Mouse (Mus musculus) CH12.LX (cell line): ENCODE results near the gene Ociad2. TPM values are rescaled to one million over a fixed set of nuclear protein-coding genes. Genes with fewer than 3 reads are reported as not detected.

Experiments used
- DNase-seq: peaks from one replicate; pipeline ENCODE4 v3.0.0-alpha.2; 2013; ENCODE audit errors: extremely low read depth
- H3K27ac ChIP-seq: 2 replicates; pipeline ENCODE4 v1.5.1; 2012; ENCODE audit warnings: low read depth, mild to moderate bottlenecking, control low read depth, moderate library complexity; ENCODE audit not compliant: insufficient read depth
- H3K27me3 ChIP-seq: replicated peaks from 2 replicates; pipeline ENCODE3; 2012; ENCODE audit warnings: inconsistent platforms
- H3K36me3 ChIP-seq, 2 experiments: replicated peaks in 1 of 2; 2 replicates each; pipeline versions ENCODE3 to v1.6.1; 2012; ENCODE audit warnings: inconsistent platforms in 1 of 2, low read length in 1 of 2, mild to moderate bottlenecking in 1 of 2, mixed read lengths in 1 of 2, moderate library complexity in 1 of 2; ENCODE audit not compliant: control insufficient read depth in 1 of 2, insufficient read depth in 1 of 2
- H3K4me1 ChIP-seq, 2 experiments: 2 replicates each; pipeline ENCODE4 v1.6.1; 2012; ENCODE audit warnings: inconsistent platforms in 1 of 2, moderate library complexity in 1 of 2; ENCODE audit not compliant: insufficient read depth in 2 of 2, control insufficient read depth in 1 of 2
- H3K4me2 ChIP-seq: 2 replicates; pipeline ENCODE4 v1.6.1; 2012; ENCODE audit warnings: low read depth, mild to moderate bottlenecking, control low read depth; ENCODE audit not compliant: poor library complexity, insufficient read depth, severe bottlenecking
- H3K4me3 ChIP-seq, 3 experiments: fragments of 150-350 bp in 1 of 3; sonication (generic) in 1 of 3; replicated peaks in 1 of 3; 2 replicates each; pipeline versions ENCODE3 to v1.5.1; 2011 to 2012; ENCODE audit warnings: low read depth in 2 of 3, low read length in 2 of 3, mild to moderate bottlenecking in 2 of 3, moderate library complexity in 2 of 3, control low read depth in 1 of 3, improper control_type of control experiment in 1 of 3, inconsistent platforms in 1 of 3, mixed read lengths in 1 of 3; ENCODE audit not compliant: poor library complexity in 1 of 3
- H3K79me2 ChIP-seq: replicated peaks from 2 replicates; pipeline ENCODE4 v1.6.1; 2012; ENCODE audit warnings: mild to moderate bottlenecking, moderate library complexity; ENCODE audit not compliant: control insufficient read depth, poor library complexity, insufficient read depth, severe bottlenecking; ENCODE audit errors: extremely low read depth
- H3K9ac ChIP-seq: 2 replicates; pipeline ENCODE4 v1.6.1; 2012; ENCODE audit warnings: low read depth, mild to moderate bottlenecking, control low read depth, moderate library complexity; ENCODE audit not compliant: insufficient read depth
- H3K9me3 ChIP-seq: replicated peaks from 2 replicates; pipeline ENCODE3; 2012; ENCODE audit warnings: low read length, inconsistent platforms, mixed read lengths
- BHLHE40 ChIP-seq: IDR thresholded peaks from 2 replicates; pipeline ENCODE4 v1.6.1; 2011; ENCODE audit warnings: mild to moderate bottlenecking, low read depth, low read length, improper control_type of control experiment
- CHD1 ChIP-seq: IDR thresholded peaks from 2 replicates; pipeline ENCODE4 v1.6.1; 2012; ENCODE audit warnings: low read depth, low read length, improper control_type of control experiment, inconsistent platforms
- CHD2 ChIP-seq: IDR thresholded peaks from 2 replicates; pipeline ENCODE4 v1.6.1; 2011; ENCODE audit warnings: low read length, improper control_type of control experiment
- CTCF ChIP-seq, 2 experiments: IDR thresholded peaks in 1 of 2; conservative IDR thresholded peaks in 1 of 2; 2 replicates each; pipeline ENCODE4 v1.5.1; 2011 to 2012; ENCODE audit warnings: low read depth in 2 of 2, low read length in 2 of 2, improper control_type of control experiment in 1 of 2, inconsistent platforms in 1 of 2, mild to moderate bottlenecking in 1 of 2, moderate library complexity in 1 of 2
- E2F4 ChIP-seq: IDR thresholded peaks from 2 replicates; pipeline ENCODE4 v1.6.1; 2011; ENCODE audit warnings: low read depth, low read length, improper control_type of control experiment; ENCODE audit not compliant: insufficient replicate concordance
- ELF1 ChIP-seq: IDR thresholded peaks from 2 replicates; pipeline ENCODE4 v1.6.1; 2014; ENCODE audit warnings: low read depth, mild to moderate bottlenecking, inconsistent platforms, low read length, improper control_type of control experiment
- EP300 ChIP-seq: IDR thresholded peaks from 2 replicates; pipeline ENCODE4 v1.6.1; 2011; ENCODE audit warnings: low read length, improper control_type of control experiment
- ETS1 ChIP-seq: conservative IDR thresholded peaks from 2 replicates; pipeline ENCODE4 v1.6.1; 2012; ENCODE audit warnings: low read depth, mild to moderate bottlenecking, inconsistent platforms, low read length, improper control_type of control experiment, moderate library complexity
- GABPA ChIP-seq: IDR thresholded peaks from 2 replicates; pipeline ENCODE4 v1.6.1; 2012; ENCODE audit warnings: low read depth, low read length, improper control_type of control experiment, inconsistent platforms; ENCODE audit not compliant: insufficient replicate concordance
- HCFC1 ChIP-seq: IDR thresholded peaks from 2 replicates; pipeline ENCODE4 v1.6.1; 2012; ENCODE audit warnings: low read depth, mild to moderate bottlenecking, inconsistent platforms, low read length, improper control_type of control experiment
- IRF4 ChIP-seq: IDR thresholded peaks from 2 replicates; pipeline ENCODE4 v1.6.1; 2014; ENCODE audit warnings: low read depth, mild to moderate bottlenecking, inconsistent platforms, low read length, improper control_type of control experiment
- JUN ChIP-seq: IDR thresholded peaks from 2 replicates; pipeline ENCODE4 v1.6.1; 2011; ENCODE audit warnings: low read depth, mild to moderate bottlenecking, low read length, improper control_type of control experiment, moderate library complexity; ENCODE audit not compliant: insufficient read depth
- JUND ChIP-seq: conservative IDR thresholded peaks from 2 replicates; pipeline ENCODE4 v1.6.1; 2011; ENCODE audit warnings: low read depth, low read length, improper control_type of control experiment
- KAT2A ChIP-seq: IDR thresholded peaks from 2 replicates; pipeline ENCODE4 v1.6.1; 2012; ENCODE audit warnings: low read length, improper control_type of control experiment, inconsistent platforms; ENCODE audit not compliant: insufficient replicate concordance
- MAFK ChIP-seq: IDR thresholded peaks from 2 replicates; pipeline ENCODE4 v1.6.1; 2011; ENCODE audit warnings: low read length, improper control_type of control experiment; ENCODE audit not compliant: insufficient replicate concordance
- MAX ChIP-seq: IDR thresholded peaks from 2 replicates; pipeline ENCODE4 v1.6.1; 2011; ENCODE audit warnings: low read length, improper control_type of control experiment
- MAZ ChIP-seq: IDR thresholded peaks from 2 replicates; pipeline ENCODE4 v1.6.1; 2012; ENCODE audit warnings: low read depth, mild to moderate bottlenecking, inconsistent platforms, low read length, improper control_type of control experiment, moderate library complexity
- MEF2A ChIP-seq: IDR thresholded peaks from 2 replicates; pipeline ENCODE4 v1.6.1; 2014; ENCODE audit warnings: low read depth, mild to moderate bottlenecking, inconsistent platforms, low read length, improper control_type of control experiment, borderline replicate concordance
- MXI1 ChIP-seq: IDR thresholded peaks from 2 replicates; pipeline ENCODE4 v1.6.1; 2011; ENCODE audit warnings: mild to moderate bottlenecking, low read depth, low read length, improper control_type of control experiment
- MYC ChIP-seq: IDR thresholded peaks from 2 replicates; pipeline ENCODE4 v1.6.1; 2011; ENCODE audit warnings: low read depth, mild to moderate bottlenecking, improper control_type of control experiment, low read length
- NELFE ChIP-seq: IDR thresholded peaks from 2 replicates; pipeline ENCODE4 v1.6.1; 2011; ENCODE audit warnings: low read depth, low read length, improper control_type of control experiment
- NRF1 ChIP-seq: IDR thresholded peaks from 2 replicates; pipeline ENCODE4 v1.6.1; 2014; ENCODE audit warnings: low read depth, mild to moderate bottlenecking, inconsistent platforms, low read length, improper control_type of control experiment, moderate library complexity
- PAX5 ChIP-seq: IDR thresholded peaks from 2 replicates; pipeline ENCODE4 v1.6.1; 2012; ENCODE audit warnings: low read length, inconsistent platforms, mixed read lengths
- POLR2A ChIP-seq: IDR thresholded peaks from 2 replicates; pipeline ENCODE4 v1.6.1; 2011; ENCODE audit warnings: low read depth, mild to moderate bottlenecking, improper control_type of control experiment, low read length
- POLR2AphosphoS2 ChIP-seq: IDR thresholded peaks from 2 replicates; pipeline ENCODE4 v1.6.1; 2011; ENCODE audit warnings: low read depth, low read length, improper control_type of control experiment
- RAD21 ChIP-seq: IDR thresholded peaks from 2 replicates; pipeline ENCODE4 v1.6.1; 2011; ENCODE audit warnings: low read depth, mild to moderate bottlenecking, low read length, improper control_type of control experiment, moderate library complexity
- RCOR1 ChIP-seq: conservative IDR thresholded peaks from 2 replicates; pipeline ENCODE4 v1.6.1; 2012; ENCODE audit warnings: low read depth, mild to moderate bottlenecking, inconsistent platforms, low read length, improper control_type of control experiment
- SIN3A ChIP-seq: IDR thresholded peaks from 2 replicates; pipeline ENCODE4 v1.6.1; 2012; ENCODE audit warnings: low read length, improper control_type of control experiment, inconsistent platforms
- SMC3 ChIP-seq: IDR thresholded peaks from 2 replicates; pipeline ENCODE4 v1.6.1; 2011; ENCODE audit warnings: low read depth, low read length, improper control_type of control experiment
- TBP ChIP-seq: conservative IDR thresholded peaks from 2 replicates; pipeline ENCODE4 v1.6.1; 2011; ENCODE audit warnings: low read depth, low read length, improper control_type of control experiment
- TCF12 ChIP-seq: IDR thresholded peaks from 2 replicates; pipeline ENCODE4 v1.6.1; 2014; ENCODE audit warnings: low read depth, mild to moderate bottlenecking, inconsistent platforms, low read length, improper control_type of control experiment
- UBTF ChIP-seq: IDR thresholded peaks from 2 replicates; pipeline ENCODE4 v1.6.1; 2012; ENCODE audit warnings: low read depth, mild to moderate bottlenecking, inconsistent platforms, low read length, improper control_type of control experiment, moderate library complexity
- USF1 ChIP-seq: IDR thresholded peaks from 2 replicates; pipeline ENCODE4 v1.6.1; 2014; ENCODE audit warnings: low read depth, mild to moderate bottlenecking, inconsistent platforms, low read length, improper control_type of control experiment
- USF2 ChIP-seq: conservative IDR thresholded peaks from 2 replicates; pipeline ENCODE4 v1.6.1; 2011; ENCODE audit warnings: low read depth, low read length, improper control_type of control experiment
- ZC3H11A ChIP-seq: IDR thresholded peaks from 2 replicates; pipeline ENCODE4 v1.6.1; 2012; ENCODE audit warnings: low read depth, mild to moderate bottlenecking, inconsistent platforms, low read length, improper control_type of control experiment
- ZMIZ1 ChIP-seq: IDR thresholded peaks from 2 replicates; pipeline ENCODE4 v1.6.1; 2012; ENCODE audit warnings: low read depth, mild to moderate bottlenecking, inconsistent platforms, low read length, improper control_type of control experiment
- ZNF384 ChIP-seq: IDR thresholded peaks from 2 replicates; pipeline ENCODE4 v1.6.1; 2012; ENCODE audit warnings: low read depth, low read length, improper control_type of control experiment, inconsistent platforms
- dilution Hi-C: fragments of 300-500 bp; cut with MboI; formaldehyde crosslinking; loops from 2 replicates; pipeline ENCODE4 v1.14.3; 2020; ENCODE audit warnings: low sequenced_read_pairs; ENCODE audit not compliant: extremely low pct_unique_long_range_greater_than_20kb, extremely low pct_ligation_motif_present
- in situ Hi-C: fragments of 300-500 bp; cut with MboI; formaldehyde crosslinking; loops from 3 replicates; pipeline ENCODE4 v1.14.3; 2019; ENCODE audit warnings: low sequenced_read_pairs, low pct_ligation_motif_present, low pct_unique_long_range_greater_than_20kb, mixed read lengths
- polyA plus RNA-seq: library from polyadenylated mRNA; unstranded; fragments of >175 nt; gene quantifications from 2 replicates; pipeline ENCODE4 v1.2.1, GENCODE M21; 2012; ENCODE audit warnings: low read depth; ENCODE audit not compliant: insufficient read length
- total RNA-seq, 2 experiments: library from RNA; depleted of rRNA; stranded (reverse); fragments of 300-350 nt in 1 of 2; fragments of >200 nt in 1 of 2; gene quantifications; 2 replicates each; pipeline ENCODE4 v1.2.3; 2012 to 2014

The Ociad2 gene
- total and polyA plus RNA-seq, 3 experiments: 2.3 to 5.3 (median 4.4) TPM

- no peaks in the 10 kb centered on the region for H3K79me2 ChIP-seq
- H3K9ac ChIP-seq: peak overlapping the region; percentile 1; the same call in 1 of the 2 replicates
- peak overlapping the region; percentile 17 for H3K4me2 ChIP-seq
- peak overlapping the region; percentile 96 for H3K27ac ChIP-seq
- peak; percentile 88 for DNase-seq
- no peak overlapping the region for H3K4me3 ChIP-seq
- dilution Hi-C loops: no loop called here
- H3K9me3 ChIP-seq: no peaks in the 10 kb centered on the region
- in situ Hi-C loops: no loop called here
- H3K27me3 ChIP-seq: no peaks in the 10 kb centered on the region
- peaks cover 34 to 59% of the 10 kb centered on the region in 2 experiments for H3K4me1 ChIP-seq
- no peaks in the 10 kb centered on the region for H3K36me3 ChIP-seq
- peak; percentile 44; the same call in 1 of the 2 replicates for TF ChIP-seq HCFC1
- TF ChIP-seq POLR2AphosphoS2: no peak
- TF ChIP-seq E2F4: no peak
- no peak for TF ChIP-seq PAX5
- no peak for TF ChIP-seq SMC3
- no peak for TF ChIP-seq ZC3H11A
- TF ChIP-seq TCF12: peak; percentile 53; the same call in 1 of the 2 replicates
- TF ChIP-seq KAT2A: no peak
- TF ChIP-seq BHLHE40: peak; percentile 75; the same call in 1 of the 2 replicates
- TF ChIP-seq ETS1: peak; percentile 80
- peak; percentile 60 for TF ChIP-seq CHD1
- TF ChIP-seq MXI1: 0 out of 2 replicates have a peak, but pooled peaks have one; percentile 25
- TF ChIP-seq NELFE: no peak
- peak; percentile 74 for TF ChIP-seq IRF4
- 0 out of 2 replicates have a peak, but pooled peaks have one; percentile 41 for TF ChIP-seq RCOR1
- peak; percentile 73 for TF ChIP-seq EP300
- no peak for TF ChIP-seq USF1
- peak; percentile 81 for TF ChIP-seq ZNF384
- TF ChIP-seq RAD21: no peak; the same call in 1 of the 2 replicates
- TF ChIP-seq JUN: peak; percentile 33
- TF ChIP-seq CTCF (conservative IDR thresholded peaks at IDR 0.05 in 1 of 2, IDR thresholded peaks at IDR 0.05 in 1 of 2; ENCODE audit: low read depth in 2 of 2, low read length in 2 of 2): no peak
- peak; percentile 29; the same call in 1 of the 2 replicates for TF ChIP-seq POLR2A
- 0 out of 2 replicates have a peak, but pooled peaks have one; percentile 11 for TF ChIP-seq JUND
- TF ChIP-seq MYC: peak; percentile 75
- 0 out of 2 replicates have a peak, but pooled peaks have one; percentile 49 for TF ChIP-seq MAZ
- TF ChIP-seq GABPA: no peak
- TF ChIP-seq ELF1: peak; percentile 39; the same call in 1 of the 2 replicates
- TF ChIP-seq CHD2: no peak
- 0 out of 2 replicates have a peak, but pooled peaks have one; percentile 8 for TF ChIP-seq MAFK
- no peak for TF ChIP-seq MAX
- no peak for TF ChIP-seq NRF1
- peak; percentile 89 for TF ChIP-seq MEF2A
- peak; percentile 55; the same call in 1 of the 2 replicates for TF ChIP-seq UBTF
- no peak for TF ChIP-seq ZMIZ1
- TF ChIP-seq TBP: peak; percentile 79; the same call in 1 of the 2 replicates
- peak; percentile 67 for TF ChIP-seq SIN3A
- no peak for TF ChIP-seq USF2
Observed at GRCm38 (mm10) chr5:73339779-73340722, 777 bp downstream of the Ociad2 start.
